Mouse (Mus musculus) bone marrow macrophage, adult 2 months (primary cell): ENCODE results near the gene Usp38.

ENCODE experiments used
- CTCF ChIP-seq: IDR thresholded peaks from 2 replicates; pipeline ENCODE4 v1.5.1; 2012; ENCODE audit warnings: low read depth, mild to moderate bottlenecking, low read length, moderate library complexity
- POLR2A ChIP-seq: IDR thresholded peaks from 2 replicates; pipeline ENCODE4 v1.6.1; 2012; ENCODE audit warnings: mild to moderate bottlenecking, low read depth, low read length, borderline replicate concordance

GRCm38 (mm10) chr8:80937814-80938650 is 76.7 kb downstream of the Usp38 start:
- TF ChIP-seq POLR2A (no peak), CTCF (no peak)
